Mouse (Mus musculus) myocyte (in vitro differentiated cells): Measurements from ENCODE around the gene Hist1h1e. TPM values are rescaled to one million over a fixed set of nuclear protein-coding genes. Genes with fewer than 3 reads are reported as not detected.

ENCODE experiments used
- H3K27me3 ChIP-seq: one replicate; pipeline ENCODE4 v1.6.1; 2011; ENCODE audit not compliant: control insufficient read depth, insufficient read depth, insufficient read length
- H3K36me3 ChIP-seq: one replicate; pipeline ENCODE4 v1.6.1; 2011; ENCODE audit not compliant: control insufficient read depth, insufficient read depth
- H3K4me2 ChIP-seq: one replicate; pipeline ENCODE4 v1.6.1; 2011; ENCODE audit warnings: low read depth, control low read depth
- H3K4me3 ChIP-seq: one replicate; pipeline ENCODE4 v1.5.1; 2011; ENCODE audit warnings: mild to moderate bottlenecking, control low read depth, moderate library complexity
- H3K79me2 ChIP-seq: one replicate; pipeline ENCODE4 v1.6.1; 2011; ENCODE audit not compliant: control insufficient read depth, insufficient read depth
- H3ac ChIP-seq: one replicate; pipeline ENCODE4 v1.6.1; 2011; ENCODE audit not compliant: control insufficient read depth, insufficient read length
- CEBPB ChIP-seq: IDR thresholded peaks from 2 replicates; pipeline ENCODE4 v1.6.1; 2011; ENCODE audit warnings: mild to moderate bottlenecking, moderate library complexity; ENCODE audit not compliant: poor library complexity, insufficient read depth, severe bottlenecking
- E2F4 ChIP-seq: IDR thresholded peaks from one replicate; pipeline ENCODE4 v1.6.1; 2011; ENCODE audit warnings: mild to moderate bottlenecking, control low read depth, moderate library complexity; ENCODE audit not compliant: insufficient read depth
- MAX ChIP-seq: IDR thresholded peaks from one replicate; pipeline ENCODE4 v1.6.1; 2011; ENCODE audit warnings: low read depth, mild to moderate bottlenecking, control low read depth
- MYOD1 ChIP-seq, 3 experiments: IDR thresholded peaks; one replicate each; pipeline ENCODE4 v1.6.1; 2011; ENCODE audit warnings: control low read depth in 2 of 3, low read depth in 2 of 3, mild to moderate bottlenecking in 2 of 3, moderate library complexity in 1 of 3; ENCODE audit not compliant: insufficient read length in 2 of 3, control insufficient read depth in 1 of 3
- MYOG ChIP-seq, 3 experiments: IDR thresholded peaks; one replicate each; pipeline ENCODE4 v1.6.1; 2011; ENCODE audit warnings: control low read depth in 2 of 3, low read depth in 2 of 3, mild to moderate bottlenecking in 2 of 3; ENCODE audit not compliant: insufficient read length in 2 of 3, control insufficient read depth in 1 of 3, insufficient read depth in 1 of 3
- POLR2A ChIP-seq: IDR thresholded peaks from one replicate; pipeline ENCODE4 v1.6.1; 2011; ENCODE audit warnings: low read depth, mild to moderate bottlenecking, control low read depth, moderate library complexity; ENCODE audit not compliant: insufficient read length
- POLR2AphosphoS2 ChIP-seq: IDR thresholded peaks from one replicate; pipeline ENCODE4 v1.6.1; 2011; ENCODE audit warnings: low read depth, control low read depth; ENCODE audit not compliant: insufficient read length
- REST ChIP-seq: IDR thresholded peaks from one replicate; pipeline ENCODE4 v1.6.1; 2011; ENCODE audit warnings: mild to moderate bottlenecking, control low read depth, moderate library complexity; ENCODE audit not compliant: insufficient read depth, insufficient read length
- SRF ChIP-seq: IDR thresholded peaks from one replicate; pipeline ENCODE4 v1.6.1; 2011; ENCODE audit warnings: low read depth; ENCODE audit not compliant: control insufficient read depth, insufficient read length
- TCF12 ChIP-seq: IDR thresholded peaks from one replicate; pipeline ENCODE4 v1.6.1; 2011; ENCODE audit warnings: mild to moderate bottlenecking, control low read depth; ENCODE audit not compliant: poor library complexity, insufficient read depth, severe bottlenecking
- TCF3 ChIP-seq: IDR thresholded peaks from one replicate; pipeline ENCODE4 v1.6.1; 2011; ENCODE audit warnings: low read depth, control low read depth; ENCODE audit not compliant: insufficient read length
- USF1 ChIP-seq: IDR thresholded peaks from one replicate; pipeline ENCODE4 v1.6.1; 2011; ENCODE audit warnings: low read depth, mild to moderate bottlenecking, control low read depth, moderate library complexity
- polyA plus RNA-seq: library from polyadenylated mRNA; unstranded; fragments of >200 nt; fragmentation: generic; extraction: Trizol; gene quantifications from one replicate; pipeline ENCODE4 v1.2.1, GENCODE M21; 2012; ENCODE audit warnings: missing spikeins

Gene Hist1h1e
- polyA plus RNA-seq, 1 experiment = 4.7 TPM

DNA sequence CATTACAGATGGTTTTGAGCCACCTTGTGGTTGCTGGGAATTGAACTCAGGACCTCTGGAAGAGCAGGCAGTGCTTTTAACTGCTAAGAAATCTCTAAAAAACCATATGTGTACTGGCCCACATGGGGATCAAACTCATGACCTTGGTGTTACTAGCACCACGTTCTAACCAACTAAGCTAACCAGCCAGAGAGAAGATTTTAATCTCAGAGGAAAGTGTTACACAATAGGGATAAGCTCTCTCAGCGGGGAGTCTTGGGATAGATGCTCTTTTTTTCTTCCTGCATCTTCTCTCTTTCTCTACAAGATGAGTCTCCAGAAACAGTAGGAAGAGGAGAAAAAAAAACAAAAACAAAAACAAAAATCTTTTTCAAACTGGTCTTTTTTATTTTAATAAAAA is 12.0 kb downstream of the Hist1h1e start:
- Histone ChIP-seq H3K4me3 (no peak overlapping the region), H3ac (no peak overlapping the region), H3K79me2 (no peaks in the 10 kb centered on the region), H3K36me3 (no peaks in the 10 kb centered on the region), H3K27me3 (no peaks in the 10 kb centered on the region), H3K4me2 (no peak overlapping the region)
- no peak for TF ChIP-seq POLR2AphosphoS2
- TF ChIP-seq E2F4 = no peak
- no peak for TF ChIP-seq CEBPB
- TF ChIP-seq MAX = no peak
- no peak for TF ChIP-seq POLR2A
- no peak for TF ChIP-seq MYOG (IDR thresholded peaks at IDR 0.05; ENCODE audit: control insufficient read depth in 1 of 3, insufficient read depth in 1 of 3, insufficient read length in 2 of 3, low read depth in 2 of 3)
- TF ChIP-seq SRF = no peak
- TF ChIP-seq MYOD1 (IDR thresholded peaks at IDR 0.05; ENCODE audit: control insufficient read depth in 1 of 3, insufficient read length in 2 of 3, low read depth in 2 of 3) = no peak
- no peak for TF ChIP-seq TCF12
- no peak for TF ChIP-seq REST
- TF ChIP-seq TCF3 = no peak
- no peak for TF ChIP-seq USF1

- H3K4me3 ChIP-seq = no peak overlapping the region
- H3K4me2 ChIP-seq = no peak overlapping the region
- no peaks in the 10 kb centered on the region for H3K27me3 ChIP-seq
- no peak overlapping the region for H3ac ChIP-seq
- H3K36me3 ChIP-seq = no peaks in the 10 kb centered on the region
- no peak for TF ChIP-seq POLR2A
- TF ChIP-seq TCF3 = no peak
- TF ChIP-seq CEBPB = no peak
- TF ChIP-seq MYOD1 (IDR thresholded peaks at IDR 0.05; ENCODE audit: control insufficient read depth in 1 of 3, insufficient read length in 2 of 3, low read depth in 2 of 3) = no peak
- TF ChIP-seq MAX = no peak
- no peak for TF ChIP-seq USF1
- no peak for TF ChIP-seq SRF
- no peak for TF ChIP-seq E2F4
- no peak for TF ChIP-seq POLR2AphosphoS2
- TF ChIP-seq REST = no peak
- no peak for TF ChIP-seq TCF12
- no peak for TF ChIP-seq MYOG (IDR thresholded peaks at IDR 0.05; ENCODE audit: control insufficient read depth in 1 of 3, insufficient read depth in 1 of 3, insufficient read length in 2 of 3, low read depth in 2 of 3)
- H3K79me2 ChIP-seq = no peaks in the 10 kb centered on the region
These were observed 12.5 kb downstream of the Hist1h1e start for GRCm38 (mm10) chr13:23609844-23610243.

GRCm38 (mm10) chr13:23609209-23609608 is 13.1 kb downstream of the Hist1h1e start:
- Histone ChIP-seq H3K36me3 (no peaks in the 10 kb centered on the region), H3K4me2 (no peak overlapping the region), H3K79me2 (no peaks in the 10 kb centered on the region), H3K27me3 (no peaks in the 10 kb centered on the region), H3ac (no peak overlapping the region), H3K4me3 (no peak overlapping the region)
- TF ChIP-seq E2F4 (no peak), TCF3 (no peak), TCF12 (no peak), REST (no peak), CEBPB (no peak), POLR2AphosphoS2 (no peak), POLR2A (no peak), MYOG (IDR thresholded peaks at IDR 0.05; ENCODE audit: control insufficient read depth in 1 of 3, insufficient read depth in 1 of 3, insufficient read length in 2 of 3, low read depth in 2 of 3) (no peak), USF1 (no peak), SRF (no peak), MYOD1 (IDR thresholded peaks at IDR 0.05; ENCODE audit: control insufficient read depth in 1 of 3, insufficient read length in 2 of 3, low read depth in 2 of 3) (no peak), MAX (no peak)

DNA sequence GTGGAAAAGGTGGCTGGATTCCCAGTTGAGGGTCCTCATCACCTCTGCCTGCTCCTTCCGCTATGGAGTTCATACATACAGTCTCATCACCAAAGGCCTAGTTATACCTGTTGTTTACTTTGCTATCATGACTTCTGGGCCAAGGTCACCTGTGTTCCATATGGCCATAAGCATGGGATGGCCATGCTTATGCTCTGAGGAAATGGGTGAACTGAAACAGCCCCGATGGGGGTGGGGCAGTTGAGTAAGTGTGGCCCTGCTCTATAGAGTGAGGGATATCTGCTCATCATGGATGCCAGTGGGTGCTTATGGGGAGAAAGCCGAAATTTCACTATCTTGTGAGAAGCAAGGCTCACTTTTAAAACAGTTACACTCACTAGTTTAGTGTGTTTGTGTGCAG is 17.3 kb downstream of the Hist1h1e start:
- Histone ChIP-seq H3K36me3 (no peaks in the 10 kb centered on the region), H3K79me2 (no peaks in the 10 kb centered on the region), H3K4me3 (no peak overlapping the region), H3K4me2 (no peak overlapping the region), H3ac (no peak overlapping the region), H3K27me3 (no peaks in the 10 kb centered on the region)
- TF ChIP-seq MYOD1 (IDR thresholded peaks at IDR 0.05; ENCODE audit: control insufficient read depth in 1 of 3, insufficient read length in 2 of 3, low read depth in 2 of 3) = no peak
- no peak for TF ChIP-seq REST
- TF ChIP-seq E2F4 = no peak
- no peak for TF ChIP-seq USF1

DNA sequence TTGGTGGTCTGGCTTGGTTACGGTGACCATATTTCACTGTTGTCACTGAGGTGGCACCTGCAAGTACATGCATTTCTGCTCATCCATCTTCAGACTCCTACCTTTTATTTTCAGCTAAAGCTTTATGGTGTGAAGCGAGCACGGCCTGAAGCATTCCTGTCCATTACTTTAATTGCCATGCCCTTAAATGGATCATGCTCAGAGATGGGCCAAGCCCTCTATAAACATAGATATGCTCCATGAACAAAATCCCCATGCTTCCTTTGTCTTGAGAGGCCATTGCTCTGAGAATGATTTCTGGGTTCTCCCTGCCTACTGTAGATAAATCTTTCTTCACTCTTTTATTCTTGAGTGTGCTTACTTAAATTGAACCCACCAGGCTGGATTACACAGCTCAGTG is 17.9 kb downstream of the Hist1h1e start:
- Histone ChIP-seq H3K27me3 (no peaks in the 10 kb centered on the region), H3K36me3 (no peaks in the 10 kb centered on the region), H3K4me3 (no peak overlapping the region), H3K4me2 (no peak overlapping the region), H3K79me2 (no peaks in the 10 kb centered on the region), H3ac (no peak overlapping the region)
- no peak for TF ChIP-seq USF1
- TF ChIP-seq TCF12 = no peak
- TF ChIP-seq MYOG (IDR thresholded peaks at IDR 0.05; ENCODE audit: control insufficient read depth in 1 of 3, insufficient read depth in 1 of 3, insufficient read length in 2 of 3, low read depth in 2 of 3) = no peak
- TF ChIP-seq TCF3 = no peak
- TF ChIP-seq MYOD1 (IDR thresholded peaks at IDR 0.05; ENCODE audit: control insufficient read depth in 1 of 3, insufficient read length in 2 of 3, low read depth in 2 of 3) = no peak
